Mouse (Mus musculus) 416B (cell line): Measurements from ENCODE around the gene Rpp30.

Experiments used
- DNase-seq: peaks from one replicate; pipeline ENCODE4 v3.0.0; 2011; ENCODE audit warnings: low read depth

Gene Rpp30

GRCm38 (mm10) chr19:36128440-36128839, 44.9 kb downstream of the Rpp30 start:
- no peak for DNase-seq

- no peak for DNase-seq
These were observed 45.7 kb downstream of the Rpp30 start for GRCm38 (mm10) chr19:36129213-36129612.

- DNase-seq: no peak
These were observed 46.1 kb downstream of the Rpp30 start for GRCm38 (mm10) chr19:36129643-36130042.

- DNase-seq: no peak
These were observed 46.7 kb downstream of the Rpp30 start for GRCm38 (mm10) chr19:36130181-36130580.

GRCm38 (mm10) chr19:36131990-36132389, 48.5 kb downstream of the Rpp30 start:
- no peak for DNase-seq

- DNase-seq: no peak
These were observed 49.5 kb downstream of the Rpp30 start for GRCm38 (mm10) chr19:36133064-36133463.

GRCm38 (mm10) chr19:36133731-36134130, 50.2 kb downstream of the Rpp30 start:
- DNase-seq: no peak

GRCm38 (mm10) chr19:36143571-36143970, 60.1 kb downstream of the Rpp30 start:
- no peak for DNase-seq

- DNase-seq: peak; percentile 3
These were observed 65.1 kb downstream of the Rpp30 start for GRCm38 (mm10) chr19:36148578-36148977.

- no peak for DNase-seq
These were observed 66.9 kb downstream of the Rpp30 start for GRCm38 (mm10) chr19:36150241-36151007.
